14 mouse cellular contexts compared by ENCODE assay signal in genomic region chr8:56343505-56343904, GRCm38 (mm10). TPM values are rescaled to one million over a fixed set of nuclear protein-coding genes. Genes with fewer than 3 reads are reported as not detected.
DNase-seq lines count a peak whose midpoint lies in the region; ATAC-seq and TF ChIP-seq lines count a peak whose summit lies in the region.
"Had no signal": no experiment of that assay in that cellular context is flagged by ENCODE, and none has a peak within 500 bp of the region (broad histone marks: within the 10 kb centered on the region; RNA-seq: fewer than 3 reads in every experiment).

No protein-coding gene starts in this region.

- no peaks in the 10 kb centered on the region for H3K36me3 ChIP-seq in embryonic facial prominence, embryonic 11.5 days (replicated peaks; ENCODE audit: control insufficient read depth, insufficient read depth, low read depth, low read length)
- no peaks in the 10 kb centered on the region for H3K36me3 ChIP-seq in embryonic facial prominence, embryonic 10.5 days (replicated peaks)
- no peaks in the 10 kb centered on the region for H3K36me3 ChIP-seq in kidney, postnatal 0 days (ENCODE audit: insufficient read depth, low read length)
- H3K36me3 ChIP-seq in heart, postnatal 0 days (replicated peaks; ENCODE audit: control insufficient read depth, insufficient read depth, low read length): no peaks in the 10 kb centered on the region

- ATAC-seq in embryonic facial prominence, embryonic 11.5 days (replicated peaks; ENCODE audit: insufficient number of reproducible peaks, low FRiP score, low TSS enrichment, low read depth): no peak
- no peak for ATAC-seq in kidney, postnatal 0 days (replicated peaks; ENCODE audit: low FRiP score, low read depth)
- no peak for ATAC-seq in heart, postnatal 0 days (ENCODE audit: insufficient read depth, low read depth)
- ATAC-seq in megakaryocyte progenitor cell, adult 5-6 weeks (replicated peaks; ENCODE audit: poor library complexity): no peak
- ATAC-seq: midbrain, embryonic 16.5 days had no signal

- H3K4me3 ChIP-seq in embryonic facial prominence, embryonic 11.5 days (ENCODE audit: low read depth, low read length): no peak overlapping the region
- H3K4me3 ChIP-seq in embryonic facial prominence, embryonic 10.5 days: no peak overlapping the region
- H3K4me3 ChIP-seq in kidney, postnatal 0 days (replicated peaks; ENCODE audit: low read depth, low read length): no peak overlapping the region
- no peak overlapping the region for H3K4me3 ChIP-seq in heart, postnatal 0 days (ENCODE audit: low read depth, low read length)
- H3K4me3 ChIP-seq: erythroblast, embryonic 14.5 days; heart, adult 2 months had no signal

- no peak for TF ChIP-seq EP300 in heart, postnatal 0 days (IDR thresholded peaks at IDR 0.05; ENCODE audit: low read depth)

- 89% methylated on average over 6 of the region's 6 CpGs for WGBS in embryonic facial prominence, embryonic 11.5 days
- WGBS in embryonic facial prominence, embryonic 10.5 days: 85% methylated on average over 6 of the region's 6 CpGs
- WGBS in kidney, postnatal 0 days: 64% methylated on average over 6 of the region's 6 CpGs
- 57% methylated on average over 6 of the region's 6 CpGs for WGBS in heart, postnatal 0 days

- no peak overlapping the region for H3K4me2 ChIP-seq in embryonic facial prominence, embryonic 11.5 days (ENCODE audit: low read depth, low read length)
- no peak overlapping the region for H3K4me2 ChIP-seq in kidney, postnatal 0 days (ENCODE audit: low read length)
- no peak overlapping the region for H3K4me2 ChIP-seq in heart, postnatal 0 days (ENCODE audit: low read depth, low read length)

- H3K9ac ChIP-seq in embryonic facial prominence, embryonic 11.5 days (replicated peaks; ENCODE audit: low read length): no peak overlapping the region
- no peak overlapping the region for H3K9ac ChIP-seq in kidney, postnatal 0 days (ENCODE audit: low read depth, low read length)
- no peak overlapping the region for H3K9ac ChIP-seq in heart, postnatal 0 days (replicated peaks; ENCODE audit: low read depth, low read length)

- H3K9me3 ChIP-seq in embryonic facial prominence, embryonic 11.5 days (replicated peaks; ENCODE audit: control insufficient read depth, low read length): no peaks in the 10 kb centered on the region
- no peaks in the 10 kb centered on the region for H3K9me3 ChIP-seq in embryonic facial prominence, embryonic 10.5 days
- no peaks in the 10 kb centered on the region for H3K9me3 ChIP-seq in kidney, postnatal 0 days (replicated peaks; ENCODE audit: low read length)
- no peaks in the 10 kb centered on the region for H3K9me3 ChIP-seq in heart, postnatal 0 days (replicated peaks; ENCODE audit: control insufficient read depth, low read length)

- DNase-seq in embryonic facial prominence, embryonic 11.5 days (ENCODE audit: low spot score): peak; percentile 42
- DNase-seq in embryonic facial prominence, embryonic 10.5 days (ENCODE audit: low spot score): no peak
- peak; percentile 37 for DNase-seq in kidney, postnatal 0 days (ENCODE audit: low spot score)
- no peak for DNase-seq in kidney, adult 18-20 months
- DNase-seq in 3T3-L1 (ENCODE audit: low read depth, low spot score): peak; percentile 39
- peak; percentile 12 for DNase-seq in heart, postnatal 0 days (ENCODE audit: low spot score)
- no peak for DNase-seq in ovary, postnatal 14 days (ENCODE audit: low spot score)
- DNase-seq: adrenal gland, postnatal 25 days; cerebellum, adult 9-10 months; kidney, adult 11 months had no signal

- TF ChIP-seq CTCF in kidney, postnatal 0 days (IDR thresholded peaks at IDR 0.05; ENCODE audit: low read depth): no peak
- no peak for TF ChIP-seq CTCF in heart, postnatal 0 days (IDR thresholded peaks at IDR 0.05; ENCODE audit: low read depth)

- no peak overlapping the region for H3K27ac ChIP-seq in embryonic facial prominence, embryonic 11.5 days (replicated peaks; ENCODE audit: low read depth, low read length)
- H3K27ac ChIP-seq in embryonic facial prominence, embryonic 10.5 days (replicated peaks): no peak overlapping the region
- no peak overlapping the region for H3K27ac ChIP-seq in kidney, postnatal 0 days
- no peak overlapping the region for H3K27ac ChIP-seq in heart, postnatal 0 days (ENCODE audit: low read depth)
- H3K27ac ChIP-seq: heart, adult 2 months had no signal

- H3K27me3 ChIP-seq in embryonic facial prominence, embryonic 11.5 days (ENCODE audit: control insufficient read depth, insufficient read depth, low read length): no peaks in the 10 kb centered on the region
- no peaks in the 10 kb centered on the region for H3K27me3 ChIP-seq in embryonic facial prominence, embryonic 10.5 days (replicated peaks; ENCODE audit: low read depth, poor library complexity, severe bottlenecking)
- no peaks in the 10 kb centered on the region for H3K27me3 ChIP-seq in kidney, postnatal 0 days (ENCODE audit: insufficient read depth, low read length)
- H3K27me3 ChIP-seq in heart, postnatal 0 days (ENCODE audit: control insufficient read depth, insufficient read depth, low read length): no peaks in the 10 kb centered on the region

- H3K4me1 ChIP-seq in embryonic facial prominence, embryonic 11.5 days (ENCODE audit: control insufficient read depth, insufficient read depth, low read length): no peaks in the 10 kb centered on the region
- H3K4me1 ChIP-seq in embryonic facial prominence, embryonic 10.5 days: no peaks in the 10 kb centered on the region
- H3K4me1 ChIP-seq in kidney, postnatal 0 days (replicated peaks; ENCODE audit: insufficient read depth, low read length): no peaks in the 10 kb centered on the region
- H3K4me1 ChIP-seq in heart, postnatal 0 days (ENCODE audit: control insufficient read depth, insufficient read depth): peaks cover 5% of the 10 kb centered on the region; the same call in 1 of the 2 replicates

RNA-seq across cellular contexts. Expression of gene Hpgd, which starts 49.1 kb away (rescaled TPM):
- 34.5 and 44.9 TPM in 2 replicates for polyA plus RNA-seq in embryonic facial prominence, embryonic 11.5 days (2014; fragmentation: Nextera tagmentation; extraction: Ambion mirVana)
- 10.3 and 21.4 TPM in 2 replicates for polyA plus RNA-seq in embryonic facial prominence, embryonic 10.5 days (2016; fragmentation: Nextera tagmentation; extraction: Ambion mirVana)
- polyA plus RNA-seq in kidney, postnatal 0 days (2015; fragmentation: Nextera tagmentation; extraction: Ambion mirVana): 27.7 and 29.9 TPM in 2 replicates
- 2.9 and 6.3 TPM in 2 replicates for total RNA-seq in heart, postnatal 0 days (2014; rRNA removed; ENCODE audit: low replicate concordance)
- polyA plus RNA-seq in heart, postnatal 0 days (2015; fragmentation: Nextera tagmentation; extraction: Ambion mirVana): 11.5 and 13.6 TPM in 2 replicates
- total RNA-seq in megakaryocyte progenitor cell, adult 5-6 weeks (2015): 0.59 and 1.5 TPM in 2 replicates
- total RNA-seq in megakaryocyte progenitor cell, adult 5-6 weeks (2017): 1.2 and 1.8 TPM in 2 replicates

Comparison
In these comparisons a context has a peak if more than half of its experiments do, and no peak if none do; other contexts are left out.
1. DNase-seq: peak in embryonic facial prominence, embryonic 11.5 days (single experiment), kidney, postnatal 0 days (single experiment), 3T3-L1 (single experiment) and heart, postnatal 0 days (single experiment); none in embryonic facial prominence, embryonic 10.5 days (single experiment), kidney, adult 18-20 months (single experiment) and ovary, postnatal 14 days (single experiment).